Mouse (Mus musculus) erythroblast, embryonic 14.5 days (primary cell): ENCODE results near the gene Cptp. TPM values are rescaled to one million over a fixed set of nuclear protein-coding genes. Genes with fewer than 3 reads are reported as not detected.
A peak's percentile ranks its signal among the peaks of the same experiment; 100 is the strongest.

ENCODE experiments used
- H3K27me3 ChIP-seq: 2 replicates; pipeline ENCODE4 v1.6.1; 2012; ENCODE audit warnings: inconsistent platforms; ENCODE audit not compliant: control insufficient read depth
- H3K36me3 ChIP-seq: 2 replicates; pipeline ENCODE4 v1.6.1; 2012; ENCODE audit warnings: mild to moderate bottlenecking, inconsistent platforms; ENCODE audit not compliant: control insufficient read depth
- H3K4me1 ChIP-seq: 2 replicates; pipeline ENCODE4 v1.6.1; 2012; ENCODE audit warnings: inconsistent platforms; ENCODE audit not compliant: control insufficient read depth
- H3K4me3 ChIP-seq: replicated peaks from 2 replicates; pipeline ENCODE3; 2012; ENCODE audit warnings: moderate library complexity, mild to moderate bottlenecking, inconsistent platforms
- H3K9me3 ChIP-seq: 2 replicates; pipeline ENCODE4 v1.6.1; 2012; ENCODE audit warnings: low read length, inconsistent platforms, mixed read lengths; ENCODE audit not compliant: control insufficient read depth
- GATA1 ChIP-seq: IDR thresholded peaks from 2 replicates; pipeline ENCODE4 v1.6.1; 2012; ENCODE audit warnings: low read length, inconsistent platforms, mixed read lengths
- TAL1 ChIP-seq: IDR thresholded peaks from 3 replicates; pipeline ENCODE4 v1.6.1; 2012; ENCODE audit warnings: low read length, inconsistent platforms, mixed read lengths
- polyA plus RNA-seq: library from polyadenylated mRNA; stranded (reverse); fragments of >175 nt; gene quantifications from 2 replicates; pipeline ENCODE4 v1.2.3, GENCODE M21; 2012

Gene Cptp
- polyA plus RNA-seq, 1 experiment = 0.17 TPM

DNA sequence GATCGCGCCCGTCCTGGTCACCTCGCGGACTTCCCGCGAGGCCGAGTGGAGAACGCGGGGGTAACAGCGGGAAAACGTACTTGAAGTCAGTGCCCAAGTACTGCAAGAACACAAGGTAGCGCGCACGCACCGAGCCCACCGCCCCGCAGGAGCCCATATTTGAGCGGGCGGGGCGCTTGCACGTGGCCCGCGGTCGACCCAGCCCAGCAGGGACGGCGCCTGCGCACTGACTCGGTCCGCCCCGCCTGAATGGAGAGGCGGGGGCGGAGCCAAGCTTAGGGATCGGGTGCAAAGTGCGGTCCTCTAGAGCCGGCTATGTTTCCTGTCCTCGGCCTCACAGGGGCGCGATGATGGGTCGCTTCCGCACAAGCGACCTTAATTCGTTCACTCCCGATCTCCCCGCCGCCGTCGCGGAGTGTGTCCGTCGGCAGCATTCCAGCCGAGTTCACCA, 22.3 kb upstream of the Cptp start, which contains the start of the genes Pusl1 and Acap3:
TSS of gene Pusl1 (minus strand) at position 231 of the 451 bp plus-strand sequence.
TSS of gene Acap3 (plus strand) at position 272 of the 451 bp plus-strand sequence.
- Histone ChIP-seq H3K9me3 (no peaks in the 10 kb centered on the region), H3K27me3 (no peaks in the 10 kb centered on the region), H3K36me3 (peaks cover 57% of the 10 kb centered on the region), H3K4me3 (peak within 1 kb of the TSS; percentile 89), H3K4me1 (peaks cover 58% of the 10 kb centered on the region)
- no peak for TF ChIP-seq TAL1
- no peak for TF ChIP-seq GATA1

DNA sequence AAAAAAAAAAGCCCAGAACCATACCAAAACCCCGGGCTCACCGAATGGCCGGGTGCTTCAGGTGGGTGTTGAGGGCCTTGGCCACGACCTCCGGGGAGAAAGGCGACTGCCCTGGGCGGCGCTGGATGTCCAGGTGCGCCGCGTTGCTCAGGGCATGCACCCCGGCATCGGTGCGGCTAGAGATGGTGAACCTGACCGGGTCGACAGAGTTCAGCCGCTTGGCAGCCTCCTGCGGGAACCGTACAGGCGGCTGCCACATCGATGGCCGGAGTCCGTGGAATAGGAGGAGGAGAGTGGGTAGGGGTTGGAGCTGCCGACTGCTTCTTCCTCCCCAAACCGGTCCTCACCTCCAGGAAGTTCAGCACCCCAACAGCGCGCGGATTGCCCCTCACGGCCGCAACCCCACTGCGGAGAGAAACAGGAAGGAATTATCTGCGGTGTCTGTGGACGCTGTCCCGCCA, 21.8 kb upstream of the Cptp start:
- Histone ChIP-seq H3K36me3 (peaks cover 57% of the 10 kb centered on the region), H3K4me3 (peak overlapping the region; percentile 89), H3K27me3 (no peaks in the 10 kb centered on the region), H3K9me3 (no peaks in the 10 kb centered on the region), H3K4me1 (peaks cover 57% of the 10 kb centered on the region)
- TF ChIP-seq TAL1 = no peak

DNA sequence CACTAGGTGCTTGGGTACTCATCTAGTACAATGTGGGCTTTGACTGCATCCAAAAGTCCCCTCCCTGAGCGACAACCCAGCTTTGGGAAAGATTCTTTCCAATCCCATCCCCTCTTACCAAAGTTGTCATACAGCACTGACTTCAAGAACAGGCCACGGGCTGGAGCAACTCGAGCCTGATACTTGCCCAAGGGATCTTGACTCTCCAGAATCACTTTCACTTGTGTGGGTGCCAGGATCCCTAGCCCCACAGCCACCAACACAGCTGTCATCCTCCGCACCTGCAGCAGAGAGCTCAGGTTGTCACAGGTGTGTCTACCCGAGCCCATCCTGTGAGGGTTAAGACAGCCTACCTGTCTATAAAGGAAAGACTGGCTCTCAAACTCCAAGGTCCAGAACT, 20.1 kb upstream of the Cptp start:
- peaks cover 58% of the 10 kb centered on the region for H3K36me3 ChIP-seq
- no peaks in the 10 kb centered on the region for H3K27me3 ChIP-seq
- TF ChIP-seq GATA1 = no peak
- no peak for TF ChIP-seq TAL1
- peaks cover 39% of the 10 kb centered on the region for H3K4me1 ChIP-seq
- no peak overlapping the region for H3K4me3 ChIP-seq
- H3K9me3 ChIP-seq = no peaks in the 10 kb centered on the region

DNA sequence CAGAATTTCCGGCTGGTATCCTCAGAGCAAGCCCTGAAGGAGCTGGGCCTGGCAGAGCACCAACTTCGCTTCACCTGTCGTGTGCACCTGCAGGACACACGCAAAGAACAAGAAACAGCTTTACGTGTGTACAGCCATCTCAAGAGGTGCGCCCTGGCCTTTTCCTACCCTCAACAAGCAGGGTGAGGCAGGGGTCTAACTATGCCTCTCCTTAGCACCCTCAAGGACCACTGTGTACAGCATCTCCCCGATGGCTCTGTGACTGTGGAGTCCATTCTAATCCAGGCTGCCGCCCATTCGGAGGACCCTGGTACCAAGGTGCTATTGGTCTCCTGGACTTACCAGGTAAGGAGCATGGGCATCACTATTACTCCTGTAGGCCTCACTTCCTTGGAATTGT, 18.9 kb upstream of the Cptp start:
- Histone ChIP-seq H3K27me3 (no peaks in the 10 kb centered on the region), H3K9me3 (no peaks in the 10 kb centered on the region), H3K36me3 (peaks cover 65% of the 10 kb centered on the region), H3K4me1 (peaks cover 28% of the 10 kb centered on the region), H3K4me3 (no peak overlapping the region)
- no peak for TF ChIP-seq GATA1
- no peak for TF ChIP-seq TAL1

DNA sequence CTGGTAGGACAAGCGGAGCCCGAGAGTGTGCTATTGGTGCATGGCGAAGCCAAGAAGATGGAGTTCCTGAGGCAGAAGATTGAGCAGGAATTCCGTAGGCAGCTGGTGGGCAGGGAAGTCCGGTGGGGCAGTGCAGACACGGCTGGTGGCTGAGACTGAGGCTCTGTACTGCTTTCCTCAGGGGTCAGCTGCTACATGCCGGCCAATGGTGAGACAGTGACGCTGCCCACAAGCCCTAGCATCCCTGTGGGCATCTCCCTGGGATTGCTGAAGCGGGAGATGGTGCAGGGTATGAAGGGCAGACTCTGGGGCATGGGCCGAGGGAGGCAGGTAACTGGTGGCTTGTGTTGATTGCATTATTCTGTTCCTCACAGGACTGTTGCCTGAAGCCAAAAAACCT, 18.4 kb upstream of the Cptp start:
- Histone ChIP-seq H3K27me3 (no peaks in the 10 kb centered on the region), H3K36me3 (peaks cover 68% of the 10 kb centered on the region), H3K9me3 (no peaks in the 10 kb centered on the region), H3K4me3 (no peak overlapping the region), H3K4me1 (peaks cover 23% of the 10 kb centered on the region)
- TF ChIP-seq TAL1 (no peak), GATA1 (no peak)

DNA sequence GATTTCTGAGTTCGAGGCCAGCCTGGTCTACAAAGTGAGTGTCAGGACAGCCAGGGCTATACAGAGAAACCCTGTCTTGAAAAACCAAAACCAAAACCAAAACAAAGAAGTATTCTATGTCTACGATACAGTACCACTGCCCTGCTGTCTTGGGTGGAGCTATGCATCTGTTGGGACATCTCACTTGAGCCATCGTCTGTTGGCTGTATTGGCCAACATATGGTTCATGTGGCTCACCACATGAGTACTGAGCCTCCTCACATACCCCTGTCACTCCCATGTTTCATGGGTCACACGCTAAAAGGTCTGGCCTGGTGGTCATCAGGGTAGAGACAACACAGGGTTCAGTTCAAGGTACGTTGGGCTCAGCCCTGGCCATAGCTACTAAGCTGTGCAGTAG, 17.1 kb upstream of the Cptp start:
- TF ChIP-seq GATA1 (no peak), TAL1 (no peak)
- Histone ChIP-seq H3K4me3 (no peak overlapping the region), H3K9me3 (no peaks in the 10 kb centered on the region), H3K27me3 (no peaks in the 10 kb centered on the region), H3K4me1 (peaks cover 13% of the 10 kb centered on the region), H3K36me3 (peaks cover 68% of the 10 kb centered on the region)

DNA sequence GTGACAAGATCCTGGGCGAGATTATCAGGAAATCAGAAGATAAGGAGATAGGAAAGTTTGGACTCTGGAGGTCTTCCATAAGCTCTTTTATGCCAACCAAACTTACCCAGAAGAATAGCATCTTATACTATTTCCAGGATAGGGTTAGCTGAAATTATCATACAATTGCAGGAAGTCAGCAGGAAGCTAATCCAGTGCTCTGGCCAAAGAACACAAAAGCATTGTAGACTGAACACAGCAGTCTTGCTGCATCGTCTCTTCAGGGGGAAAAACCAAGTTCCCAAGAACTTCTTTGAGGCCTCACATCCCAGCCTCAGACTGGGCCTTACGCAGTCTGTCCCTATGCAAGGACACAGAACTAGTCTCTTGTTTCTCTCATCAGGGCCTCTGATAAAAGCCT, 14.3 kb upstream of the Cptp start:
- peaks cover 61% of the 10 kb centered on the region for H3K36me3 ChIP-seq
- H3K9me3 ChIP-seq = no peaks in the 10 kb centered on the region
- no peak for TF ChIP-seq TAL1
- no peak for TF ChIP-seq GATA1
- H3K4me3 ChIP-seq = no peak overlapping the region
- H3K4me1 ChIP-seq = no peaks in the 10 kb centered on the region
- H3K27me3 ChIP-seq = no peaks in the 10 kb centered on the region

DNA sequence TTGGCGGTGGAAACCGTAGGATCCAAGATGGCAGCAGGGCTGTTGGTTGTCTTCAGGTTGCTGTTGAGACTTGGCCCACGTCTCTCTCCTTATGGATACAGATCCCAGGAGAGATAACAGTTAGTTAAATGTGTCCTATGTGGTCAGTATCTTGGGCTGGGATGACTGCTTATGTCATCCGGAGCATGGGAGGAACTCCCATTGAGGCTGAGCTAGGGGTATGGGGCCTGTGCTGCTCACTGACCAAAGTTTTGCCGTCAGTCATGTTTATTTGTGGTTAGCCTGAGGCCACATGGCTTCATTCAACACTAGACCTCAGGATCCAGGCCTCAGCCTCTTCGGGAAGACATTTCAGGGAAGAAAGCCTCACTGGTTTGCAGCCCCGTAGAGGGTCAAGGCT, 2.2 kb upstream of the Cptp start:
- H3K4me1 ChIP-seq = peaks cover 42% of the 10 kb centered on the region
- H3K4me3 ChIP-seq = peak overlapping the region; percentile 87
- peaks cover 60% of the 10 kb centered on the region for H3K36me3 ChIP-seq
- H3K9me3 ChIP-seq = no peaks in the 10 kb centered on the region
- TF ChIP-seq TAL1 (no peak), GATA1 (no peak; the same call in 1 of the 2 replicates)
- H3K27me3 ChIP-seq = no peaks in the 10 kb centered on the region

DNA sequence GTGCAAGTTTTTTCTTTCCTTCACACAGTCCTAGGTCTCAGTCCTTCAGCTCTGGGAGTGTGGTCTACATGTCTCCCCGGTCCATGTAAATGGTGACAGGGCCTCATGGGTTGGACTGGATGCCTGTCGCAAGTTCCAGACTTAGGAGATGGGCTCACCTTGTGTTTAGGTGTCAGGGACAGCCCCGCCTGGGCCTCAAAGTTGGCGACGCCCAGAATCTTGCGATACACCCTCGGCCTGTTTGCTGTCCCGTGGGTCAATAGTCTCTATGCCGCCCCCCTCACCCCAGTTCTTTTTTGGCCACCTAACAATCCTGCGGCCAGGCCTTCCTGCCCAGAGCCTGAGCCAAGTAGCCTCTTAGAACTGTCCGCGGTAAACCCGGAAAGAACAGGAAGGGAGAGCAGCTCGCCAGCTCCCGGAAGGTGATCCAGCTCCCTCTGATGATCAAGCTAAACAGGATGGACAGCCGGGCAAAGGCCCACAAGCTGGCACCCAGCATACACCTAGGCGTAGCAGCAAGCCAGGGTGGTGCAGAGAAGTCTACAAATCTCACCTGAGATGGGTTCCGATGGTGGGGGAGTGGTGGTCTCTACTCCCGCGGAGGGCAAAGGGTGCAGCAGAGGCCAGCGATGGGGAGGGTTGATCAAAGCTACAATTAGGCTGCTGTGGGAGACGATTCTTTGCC, 484 bp downstream of the Cptp start:
- H3K27me3 ChIP-seq = no peaks in the 10 kb centered on the region
- H3K4me3 ChIP-seq = peak overlapping the region; percentile 87
- peaks cover 44% of the 10 kb centered on the region for H3K4me1 ChIP-seq
- no peaks in the 10 kb centered on the region for H3K9me3 ChIP-seq
- H3K36me3 ChIP-seq = peaks cover 60% of the 10 kb centered on the region
- no peak for TF ChIP-seq TAL1
- TF ChIP-seq GATA1 = no peak

DNA sequence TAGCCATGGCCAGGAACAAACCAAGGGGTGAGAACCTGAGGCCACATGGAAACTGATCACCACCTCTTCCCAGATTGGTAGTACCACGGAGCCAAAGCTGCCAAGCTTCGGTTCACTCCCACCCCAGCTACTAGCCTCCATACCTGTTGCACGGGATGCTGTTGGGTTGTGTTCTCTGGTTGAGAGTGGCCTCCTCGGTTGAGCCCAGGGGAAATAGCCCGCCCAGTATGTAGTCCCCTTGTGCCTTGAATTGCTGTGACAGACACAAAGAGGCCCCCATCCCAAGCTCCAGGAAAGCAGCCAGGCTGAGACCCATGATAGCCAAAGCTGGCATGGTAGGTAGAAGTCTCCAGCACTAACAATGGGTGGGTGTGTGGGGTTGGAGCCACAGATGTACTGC, 6.2 kb downstream of the Cptp start, which contains the start of gene Tas1r3:
TSS of gene Tas1r3 (minus strand) at position 362 of the 400 bp plus-strand sequence.
- no peak for TF ChIP-seq TAL1
- no peak for TF ChIP-seq GATA1
- Histone ChIP-seq H3K27me3 (no peaks in the 10 kb centered on the region), H3K4me3 (no peak within 1 kb of the TSS), H3K36me3 (peaks cover 77% of the 10 kb centered on the region), H3K9me3 (no peaks in the 10 kb centered on the region), H3K4me1 (peaks cover 11% of the 10 kb centered on the region)
